Mouse (Mus musculus): ENCODE results near the gene Pkp3.

DNA sequence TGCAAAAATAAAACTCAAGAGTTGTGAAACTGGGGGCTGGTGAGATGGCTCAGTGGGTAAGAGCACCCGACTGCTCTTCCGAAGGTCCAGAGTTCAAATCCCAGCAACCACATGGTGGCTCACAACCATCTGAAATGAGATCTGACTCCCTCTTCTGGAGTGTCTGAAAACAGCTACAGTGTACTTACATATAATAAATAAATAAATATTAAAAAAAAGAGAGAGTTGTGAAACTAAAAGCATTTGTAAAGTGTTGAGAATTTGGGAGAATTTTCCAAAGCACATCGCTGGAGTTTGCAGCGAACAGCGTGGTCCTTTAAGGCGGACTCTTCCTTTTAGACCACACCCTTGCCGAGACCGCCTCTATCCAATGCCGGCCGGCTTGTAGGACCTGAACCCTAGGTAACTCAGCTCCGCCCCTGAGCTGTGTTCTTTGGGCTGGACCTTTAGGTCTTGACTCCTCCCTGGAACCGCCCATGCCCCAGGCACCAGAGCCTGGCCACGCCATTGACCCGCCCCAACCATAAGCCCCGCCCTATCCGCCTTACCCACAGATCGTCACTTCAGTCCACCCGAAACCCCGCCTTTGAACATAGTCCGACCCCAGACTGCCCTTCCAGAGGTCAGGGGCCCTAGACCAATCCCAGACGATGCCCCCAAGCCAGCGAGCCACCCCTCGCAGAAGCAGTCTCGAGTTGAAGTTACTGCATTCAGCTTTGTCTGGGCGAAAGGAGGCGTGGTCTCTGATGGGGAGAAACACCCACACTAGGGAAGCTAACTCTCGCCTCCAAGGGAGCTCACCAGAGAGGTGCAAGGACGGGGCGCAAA lies 44.9 kb downstream of the Pkp3 start:
- TF ChIP-seq POLR2A (IDR thresholded peaks at IDR 0.05; ENCODE audit: borderline replicate concordance, low read depth, low read length): no peak
- TF ChIP-seq CTCF (IDR thresholded peaks at IDR 0.05; ENCODE audit: low read depth, low read length): no peak
